Mouse (Mus musculus): ENCODE data around the gene Prg2.

Prg2 gene

DNA sequence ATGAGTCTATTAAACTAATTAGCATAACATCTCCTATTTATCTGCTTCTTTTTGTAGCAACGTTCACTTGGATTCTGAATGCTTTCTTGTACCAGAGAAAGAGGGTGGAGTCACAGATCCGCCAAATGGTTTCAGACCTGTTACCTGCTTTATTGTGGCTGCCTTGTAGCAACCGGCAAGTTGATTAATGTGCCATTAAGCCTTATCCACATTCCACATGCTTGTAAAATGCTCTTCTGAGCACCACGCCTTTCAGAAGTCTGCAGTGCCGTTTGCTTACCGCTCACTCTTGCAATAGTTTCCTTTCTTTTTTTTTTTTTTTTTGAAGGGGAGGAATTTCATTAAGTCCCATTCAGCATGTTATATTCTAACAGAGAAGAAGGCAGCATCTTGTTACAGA, 49.6 kb downstream of the Prg2 start:
- DNase-seq (ENCODE audit: extremely low spot score), result no peak

DNA sequence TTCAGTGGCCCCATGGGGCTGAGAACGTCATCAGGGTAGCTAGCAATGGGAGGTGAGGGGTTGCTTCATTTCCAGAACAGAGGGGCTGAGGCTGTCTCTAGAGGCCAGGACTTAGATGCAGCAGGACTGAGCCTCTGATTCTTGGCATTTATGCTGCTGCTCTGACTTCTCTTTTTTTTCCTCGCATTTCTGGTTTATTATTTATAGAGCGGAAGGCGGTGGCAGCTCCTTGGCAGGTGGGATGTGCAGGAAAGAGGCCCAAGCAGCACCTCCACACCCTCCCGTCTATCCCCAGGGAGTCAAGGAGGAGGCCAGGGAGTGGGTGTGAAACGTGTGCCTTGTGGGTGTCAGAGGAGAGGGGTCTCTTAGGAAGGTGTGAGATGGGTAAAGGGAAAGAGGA, 50.7 kb downstream of the Prg2 start:
- DNase-seq (ENCODE audit: extremely low spot score), result no peak

DNA sequence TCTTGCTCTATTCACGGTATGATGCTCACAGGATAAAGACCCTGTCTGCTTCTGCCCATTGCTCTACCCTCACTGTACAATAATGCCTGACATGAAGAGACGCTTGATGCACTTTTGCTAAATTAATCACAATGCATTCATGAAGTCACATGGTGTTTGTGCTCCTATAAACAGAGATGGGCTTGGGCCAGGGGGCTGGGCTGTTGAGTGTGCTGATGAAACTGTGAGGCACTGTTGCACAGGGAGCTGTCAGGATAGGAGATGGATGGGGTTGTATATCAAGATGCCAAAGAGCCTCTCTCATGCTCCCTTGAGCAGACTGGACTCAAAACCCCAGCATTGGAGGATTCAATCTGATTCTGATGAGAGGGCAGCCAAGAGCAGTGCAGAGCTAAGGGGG, 52.9 kb downstream of the Prg2 start:
- no peak for DNase-seq (ENCODE audit: extremely low spot score)
